Mouse (Mus musculus): ENCODE measurements at regions not wholly inside any gene's neighbourhood (a gene's known extent, or its start where the extent isn't known, plus 50 kb on each side); places are given as distances from the start of the nearest gene placed in this dataset.

DNA sequence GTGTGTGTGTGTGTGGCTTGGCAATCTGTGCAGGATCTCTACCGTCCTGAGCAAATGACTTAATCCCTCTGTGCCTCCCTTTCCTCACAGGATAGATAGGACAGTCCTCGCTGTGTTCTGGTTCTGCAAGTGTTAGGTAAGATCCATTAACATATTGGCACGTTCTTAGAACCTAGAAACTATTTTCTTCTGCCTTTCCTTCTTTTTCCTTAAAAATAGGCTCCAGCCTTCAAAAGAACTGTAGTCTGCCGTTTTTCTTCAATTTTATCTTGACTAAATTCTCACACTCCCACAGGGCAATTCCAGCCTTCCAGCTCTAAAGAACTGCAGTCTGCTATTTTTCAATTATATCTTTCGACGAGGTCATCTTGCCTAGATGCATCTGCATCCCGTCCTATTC lies 227.6 kb upstream of the Clint1 start:
- no peak overlapping the region for H3K4me3 ChIP-seq (ENCODE audit: insufficient read depth, low read depth, low read length)
- WGBS: 64% methylated on average over 7 of the region's 7 CpGs
- no peak for TF ChIP-seq CTCF (IDR thresholded peaks at IDR 0.05; ENCODE audit: insufficient read depth, low read depth, low read length)
- no peak for TF ChIP-seq POLR2A (IDR thresholded peaks at IDR 0.05; ENCODE audit: insufficient read depth, low read depth, low read length)
- H3K4me1 ChIP-seq (ENCODE audit: control insufficient read depth, insufficient read depth, low read length): no peaks in the 10 kb centered on the region
- H3K27ac ChIP-seq (ENCODE audit: insufficient read depth, low read depth, low read length): no peak overlapping the region

DNA sequence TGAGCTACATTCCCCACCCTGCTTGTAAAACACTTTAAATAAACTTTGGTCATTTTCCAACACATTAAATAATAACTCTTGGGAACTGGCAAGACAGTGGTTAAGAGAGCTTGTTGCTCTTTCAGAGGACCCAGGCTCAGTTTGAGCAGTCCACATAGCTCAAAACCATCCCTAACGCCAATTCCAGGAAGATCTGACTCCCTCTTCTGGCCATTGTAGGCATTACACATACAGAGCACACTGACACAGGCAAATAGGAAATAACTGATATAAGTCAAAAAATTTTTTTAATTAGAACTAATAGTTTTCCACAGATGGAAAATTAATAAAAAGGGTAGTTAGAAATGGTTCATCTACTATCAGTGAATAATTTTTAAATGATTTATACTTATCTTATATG lies 222.6 kb upstream of the Clint1 start:
- Histone ChIP-seq H3K4me3 (ENCODE audit: insufficient read depth, low read depth, low read length) (no peak overlapping the region), H3K4me1 (ENCODE audit: control insufficient read depth, insufficient read depth, low read length) (no peaks in the 10 kb centered on the region), H3K27ac (ENCODE audit: insufficient read depth, low read depth, low read length) (no peak overlapping the region)
- no peak for TF ChIP-seq POLR2A (IDR thresholded peaks at IDR 0.05; ENCODE audit: insufficient read depth, low read depth, low read length)
- no peak for TF ChIP-seq CTCF (IDR thresholded peaks at IDR 0.05; ENCODE audit: insufficient read depth, low read depth, low read length)
- WGBS: 46% methylated on average over 1 of the region's 1 CpGs

DNA sequence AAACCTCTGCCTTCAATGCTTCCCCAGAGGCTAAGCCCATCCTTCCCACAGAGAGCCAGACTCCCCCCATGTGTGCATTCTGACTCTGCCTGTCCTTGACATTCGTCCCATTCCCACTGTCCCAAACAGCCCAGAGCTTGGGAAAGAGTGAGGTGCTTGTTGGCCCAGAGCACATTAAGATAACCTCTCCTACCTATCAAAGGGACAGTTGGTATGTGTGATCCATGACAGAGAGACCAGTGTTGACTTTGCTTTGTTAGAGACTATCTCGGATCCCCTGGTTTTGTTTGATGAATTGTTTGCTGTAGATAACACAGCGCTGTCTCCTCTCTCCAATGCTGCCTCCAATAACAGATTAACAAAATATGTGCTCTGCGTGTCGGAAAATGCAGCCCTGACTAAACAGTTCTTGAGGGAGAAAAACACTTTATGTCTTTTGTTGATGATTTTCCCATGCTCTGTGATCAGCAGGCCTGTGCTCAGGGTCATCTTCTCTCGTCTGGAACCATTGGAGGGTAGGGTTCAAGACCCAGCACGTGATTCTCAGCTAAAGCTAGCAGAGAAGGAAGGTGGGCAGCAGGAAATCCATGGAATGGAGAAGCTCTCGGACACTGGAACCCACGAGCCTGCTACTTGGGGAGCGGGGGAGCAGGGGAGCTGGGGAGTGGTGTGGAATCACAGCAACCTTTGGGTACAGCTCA lies 217.2 kb upstream of the Clint1 start:
- H3K27ac ChIP-seq (ENCODE audit: insufficient read depth, low read depth, low read length): no peak overlapping the region
- TF ChIP-seq POLR2A (IDR thresholded peaks at IDR 0.05; ENCODE audit: insufficient read depth, low read depth, low read length): no peak
- TF ChIP-seq CTCF (IDR thresholded peaks at IDR 0.05; ENCODE audit: insufficient read depth, low read depth, low read length): no peak
- no peak overlapping the region for H3K4me3 ChIP-seq (ENCODE audit: insufficient read depth, low read depth, low read length)
- WGBS: 89% methylated on average over 10 of the region's 10 CpGs
- no peaks in the 10 kb centered on the region for H3K4me1 ChIP-seq (ENCODE audit: control insufficient read depth, insufficient read depth, low read length)

DNA sequence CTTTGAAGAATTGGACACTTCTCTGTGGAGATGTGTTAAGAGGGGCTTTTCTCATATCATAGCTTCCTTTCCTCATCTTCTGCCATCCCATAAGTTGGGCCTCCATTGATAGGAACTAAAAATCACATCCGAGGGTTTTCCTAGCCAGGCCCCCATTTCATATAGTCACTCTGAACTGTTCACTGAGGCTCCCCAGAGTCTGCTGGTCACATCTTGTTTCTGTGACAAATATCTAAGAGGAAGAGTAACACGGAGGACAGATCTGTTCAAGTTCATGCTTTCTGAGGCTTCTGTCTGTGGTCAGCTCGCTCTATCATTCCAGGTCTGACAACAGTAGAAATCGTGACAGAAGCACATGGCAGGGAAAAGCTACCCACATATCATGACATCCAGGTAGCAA lies 216.0 kb upstream of the Clint1 start:
- no peaks in the 10 kb centered on the region for H3K4me1 ChIP-seq (ENCODE audit: control insufficient read depth, insufficient read depth, low read length)
- TF ChIP-seq POLR2A (IDR thresholded peaks at IDR 0.05; ENCODE audit: insufficient read depth, low read depth, low read length) (no peak), CTCF (IDR thresholded peaks at IDR 0.05; ENCODE audit: insufficient read depth, low read depth, low read length) (no peak)
- H3K27ac ChIP-seq (ENCODE audit: insufficient read depth, low read depth, low read length): no peak overlapping the region
- WGBS: 91% methylated on average over 4 of the region's 4 CpGs
- H3K4me3 ChIP-seq (ENCODE audit: insufficient read depth, low read depth, low read length): no peak overlapping the region

DNA sequence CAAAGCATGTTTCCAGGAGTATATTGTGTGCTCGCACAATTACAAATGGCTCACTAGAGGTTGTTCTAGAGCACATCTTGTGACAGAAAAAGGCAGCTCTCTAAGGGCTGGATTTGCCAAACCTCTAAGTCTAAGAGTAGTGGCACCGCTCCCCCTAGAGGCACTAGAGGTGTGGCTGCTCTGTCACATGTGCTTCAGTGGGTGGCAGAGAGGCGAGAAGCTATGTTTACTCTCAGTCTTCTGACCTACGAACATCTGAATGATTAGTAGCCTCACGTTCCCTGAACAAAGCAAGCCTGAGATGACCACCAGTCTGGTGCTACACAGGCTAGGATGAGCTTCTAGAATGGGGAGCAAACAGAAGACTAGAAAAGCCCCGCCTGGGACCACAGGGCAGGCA lies 212.6 kb upstream of the Clint1 start:
- no peak overlapping the region for H3K4me3 ChIP-seq (ENCODE audit: insufficient read depth, low read depth, low read length)
- H3K27ac ChIP-seq (ENCODE audit: insufficient read depth, low read depth, low read length): no peak overlapping the region
- 88% methylated on average over 6 of the region's 6 CpGs for WGBS
- no peaks in the 10 kb centered on the region for H3K4me1 ChIP-seq (ENCODE audit: control insufficient read depth, insufficient read depth, low read length)
- TF ChIP-seq CTCF (IDR thresholded peaks at IDR 0.05; ENCODE audit: insufficient read depth, low read depth, low read length): no peak
- no peak for TF ChIP-seq POLR2A (IDR thresholded peaks at IDR 0.05; ENCODE audit: insufficient read depth, low read depth, low read length)

DNA sequence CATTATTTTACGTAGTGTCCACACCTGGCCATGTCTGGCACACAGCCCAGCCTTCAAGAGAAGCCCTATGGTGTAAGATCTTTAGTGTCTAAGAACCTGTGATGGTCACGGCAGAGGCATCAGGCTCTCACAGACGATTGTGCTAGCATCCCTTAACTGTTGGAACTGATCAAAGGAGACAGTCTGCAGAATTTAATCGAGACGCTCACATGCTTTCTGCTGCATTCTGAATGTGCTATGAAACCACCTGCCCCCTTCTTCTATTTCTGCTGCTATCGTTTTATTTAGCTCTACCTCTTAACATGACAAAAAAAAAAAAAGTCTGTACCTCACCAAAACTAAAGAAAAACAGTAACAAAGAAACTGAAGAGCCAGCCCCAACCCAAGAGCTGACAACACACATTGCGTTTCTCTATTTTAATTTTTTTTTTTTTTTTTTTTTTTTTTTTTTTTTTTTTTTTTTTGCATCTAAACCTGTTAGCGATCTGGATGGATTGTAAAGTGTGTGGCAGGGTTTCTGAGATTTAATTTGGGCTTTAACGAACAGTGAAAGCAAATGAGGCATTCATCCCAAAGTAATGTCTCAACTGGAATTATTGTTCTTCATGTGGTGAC lies 209.6 kb upstream of the Clint1 start:
- H3K4me3 ChIP-seq (ENCODE audit: insufficient read depth, low read depth, low read length): no peak overlapping the region
- 59% methylated on average over 9 of the region's 9 CpGs for WGBS
- no peaks in the 10 kb centered on the region for H3K4me1 ChIP-seq (ENCODE audit: control insufficient read depth, insufficient read depth, low read length)
- H3K27ac ChIP-seq (ENCODE audit: insufficient read depth, low read depth, low read length): no peak overlapping the region
- TF ChIP-seq CTCF (IDR thresholded peaks at IDR 0.05; ENCODE audit: insufficient read depth, low read depth, low read length) (no peak), POLR2A (IDR thresholded peaks at IDR 0.05; ENCODE audit: insufficient read depth, low read depth, low read length) (no peak)

DNA sequence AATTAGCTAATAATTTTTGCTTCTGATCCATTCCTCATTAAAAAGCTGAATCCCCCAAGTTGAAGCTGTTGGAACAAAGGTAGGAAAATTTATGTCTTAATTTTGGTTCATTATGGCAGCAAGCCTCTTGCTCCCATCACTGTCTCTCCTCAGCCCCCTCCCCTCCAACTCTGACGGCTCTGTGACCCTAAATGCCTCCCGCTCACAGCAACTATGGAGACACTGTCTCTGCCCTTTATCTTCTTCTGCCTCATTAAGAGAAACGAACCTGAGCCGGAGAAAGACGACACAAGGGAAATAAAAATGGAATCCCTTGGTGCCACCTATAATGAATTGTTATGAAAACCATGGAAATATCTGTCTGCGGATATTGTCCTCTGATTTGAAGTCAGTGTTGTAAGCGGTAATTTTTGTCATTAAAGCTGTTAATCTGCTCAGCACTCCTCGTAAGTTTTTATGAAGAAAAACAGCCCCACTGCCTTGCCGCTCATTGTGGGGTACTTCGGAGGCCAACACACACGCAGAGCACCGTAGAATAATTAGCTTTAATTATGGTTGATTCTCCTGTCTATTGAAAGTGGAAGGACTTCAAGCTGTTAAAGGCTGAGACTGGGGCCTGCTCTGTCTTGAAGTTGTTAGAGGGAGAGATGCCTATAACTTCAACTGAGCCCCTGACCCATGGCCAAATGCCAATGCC lies 208.1 kb upstream of the Clint1 start:
- 49% methylated on average over 12 of the region's 12 CpGs for WGBS
- Histone ChIP-seq H3K4me1 (ENCODE audit: control insufficient read depth, insufficient read depth, low read length) (no peaks in the 10 kb centered on the region), H3K27ac (ENCODE audit: insufficient read depth, low read depth, low read length) (no peak overlapping the region), H3K4me3 (ENCODE audit: insufficient read depth, low read depth, low read length) (no peak overlapping the region)
- TF ChIP-seq CTCF (IDR thresholded peaks at IDR 0.05; ENCODE audit: insufficient read depth, low read depth, low read length) (no peak), POLR2A (IDR thresholded peaks at IDR 0.05; ENCODE audit: insufficient read depth, low read depth, low read length) (no peak)

DNA sequence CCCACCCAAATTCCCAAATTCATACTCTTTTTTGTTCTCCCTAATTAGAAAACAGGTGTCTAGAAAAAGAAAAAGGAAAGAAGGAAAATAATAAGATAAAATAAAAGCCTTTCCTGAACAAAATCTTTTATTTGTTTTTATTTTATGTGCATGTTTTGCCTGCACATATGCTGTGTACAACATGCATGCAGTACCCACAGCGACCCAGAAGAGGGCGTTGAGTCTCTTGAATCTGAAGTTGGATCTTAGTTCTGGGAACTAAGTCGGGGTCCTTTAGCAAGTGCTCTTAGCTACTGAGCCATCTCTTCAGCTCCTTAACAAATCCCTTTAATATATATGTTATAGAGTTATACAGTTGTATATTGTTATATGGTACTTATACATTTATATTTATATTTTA lies 206.0 kb upstream of the Clint1 start:
- 79% methylated on average over 3 of the region's 3 CpGs for WGBS

DNA sequence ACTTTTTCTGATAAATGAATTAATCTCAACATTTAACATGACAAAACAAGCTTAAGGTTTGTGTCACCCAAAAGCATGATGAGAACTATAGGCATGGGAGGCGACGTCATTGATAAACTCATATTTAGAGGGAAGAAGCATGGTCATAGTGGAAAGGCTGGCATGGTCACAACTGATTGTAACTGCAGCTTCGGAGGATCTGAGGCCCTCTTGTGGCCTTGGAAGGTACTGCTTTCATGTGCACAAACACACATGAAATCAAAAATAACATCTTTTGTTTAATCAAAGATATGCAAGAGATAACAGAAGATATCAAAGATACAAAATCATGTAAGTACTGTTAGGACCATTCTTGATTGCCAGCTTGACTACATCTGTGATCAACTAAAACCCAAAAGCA lies 204.0 kb upstream of the Clint1 start:
- Histone ChIP-seq H3K27ac (ENCODE audit: insufficient read depth, low read depth, low read length) (no peak overlapping the region), H3K4me1 (ENCODE audit: control insufficient read depth, insufficient read depth, low read length) (no peaks in the 10 kb centered on the region), H3K4me3 (ENCODE audit: insufficient read depth, low read depth, low read length) (no peak overlapping the region)
- WGBS: 77% methylated on average over 3 of the region's 3 CpGs
- TF ChIP-seq POLR2A (IDR thresholded peaks at IDR 0.05; ENCODE audit: insufficient read depth, low read depth, low read length): no peak
- TF ChIP-seq CTCF (IDR thresholded peaks at IDR 0.05; ENCODE audit: insufficient read depth, low read depth, low read length): no peak

More for the DNA sequence above, 206.0 kb upstream of the Clint1 start:
- TF ChIP-seq POLR2A (IDR thresholded peaks at IDR 0.05; ENCODE audit: insufficient read depth, low read depth, low read length) (no peak), CTCF (IDR thresholded peaks at IDR 0.05; ENCODE audit: insufficient read depth, low read depth, low read length) (no peak)
- no peak overlapping the region for H3K27ac ChIP-seq (ENCODE audit: insufficient read depth, low read depth, low read length)
- H3K4me1 ChIP-seq (ENCODE audit: control insufficient read depth, insufficient read depth, low read length): no peaks in the 10 kb centered on the region
- no peak overlapping the region for H3K4me3 ChIP-seq (ENCODE audit: insufficient read depth, low read depth, low read length)
